Mouse (Mus musculus) ovary, postnatal 10 days (tissue): Measurements from ENCODE around the gene Camk2g.

Experiments used
- DNase-seq: peaks from one replicate; pipeline ENCODE4 v3.0.0; 2022; ENCODE audit warnings: low spot score

Gene Camk2g

DNA sequence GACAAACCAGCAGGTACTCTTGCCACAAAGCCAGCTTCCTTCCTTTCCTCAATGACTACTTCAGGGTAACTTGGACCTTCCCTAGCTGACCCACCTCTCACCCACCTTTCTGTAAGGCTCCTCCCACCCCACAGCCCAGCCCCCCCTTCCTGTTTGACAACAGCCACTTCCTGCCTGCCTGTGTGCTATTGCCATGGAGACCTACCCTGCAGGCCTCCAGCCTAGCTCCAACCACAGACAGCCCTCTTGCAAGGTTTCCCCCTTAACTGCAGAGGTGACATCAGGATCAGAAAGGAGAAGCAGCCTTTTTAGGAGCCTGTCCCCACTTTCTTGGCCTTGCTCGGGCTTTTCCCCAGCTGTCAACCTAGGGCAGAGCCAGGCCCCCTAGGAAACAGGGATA, 8.7 kb downstream of the Camk2g start:
- DNase-seq, result no peak

DNA sequence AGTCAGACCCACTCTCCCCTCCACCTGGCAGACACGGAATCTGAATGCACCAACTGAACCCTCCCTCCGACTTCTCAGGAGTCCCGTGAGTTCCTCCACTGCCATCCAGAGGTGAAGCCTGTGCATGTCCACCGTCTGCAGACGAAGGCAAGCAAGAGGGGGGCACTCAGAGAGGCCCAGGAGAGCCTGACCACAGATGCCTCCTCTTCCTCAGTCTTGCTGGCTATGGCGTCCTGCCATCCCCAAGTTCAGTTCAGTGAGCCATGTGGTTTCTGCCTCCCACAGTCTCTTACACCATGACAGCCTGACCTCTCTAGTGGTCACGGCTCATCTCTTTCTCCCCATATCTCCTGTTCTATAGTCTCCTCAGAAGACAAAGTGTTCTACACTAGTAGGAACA, 9.2 kb downstream of the Camk2g start:
- no peak for DNase-seq

DNA sequence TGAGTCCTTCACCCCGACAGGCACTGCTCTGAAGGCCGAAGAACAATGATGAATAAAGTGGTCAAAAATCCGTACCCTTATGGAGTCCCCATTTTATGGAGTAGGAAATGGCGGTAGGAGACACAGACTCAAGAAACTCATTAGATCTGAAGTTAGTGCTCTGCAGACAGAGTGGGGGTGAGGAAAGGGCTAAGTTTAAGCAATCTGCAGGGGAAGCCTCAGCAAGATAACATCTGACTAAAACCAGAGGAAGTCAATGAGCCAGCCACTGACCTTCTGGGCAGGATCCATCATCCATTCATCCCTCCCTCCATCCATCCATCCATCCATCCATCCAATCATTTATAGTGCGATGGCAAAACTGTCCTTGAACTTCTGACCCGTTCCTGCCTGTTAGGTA, 10.4 kb downstream of the Camk2g start:
- no peak for DNase-seq

- DNase-seq, result no peak
These were observed 11.0 kb downstream of the Camk2g start for GRCm38 (mm10) chr14:20782860-20783259.

DNA sequence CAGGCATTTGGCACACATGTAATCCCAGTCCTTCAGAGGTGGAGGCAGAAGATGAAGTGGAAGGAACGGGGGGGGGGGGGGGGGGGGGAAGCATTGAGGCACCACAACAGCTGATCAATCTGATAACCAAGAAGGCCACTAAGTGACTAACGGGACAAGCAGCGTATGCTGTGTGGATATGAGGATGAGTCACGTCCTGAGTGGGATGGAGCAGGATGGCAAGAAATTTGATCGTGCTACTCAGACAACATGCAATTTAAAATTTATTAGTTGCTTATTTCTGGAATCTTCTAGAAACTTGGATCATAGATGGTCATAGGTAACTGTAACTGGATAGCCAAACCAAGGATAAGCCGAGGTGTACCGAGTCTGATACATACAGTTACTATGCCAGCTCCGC, 13.7 kb downstream of the Camk2g start:
- DNase-seq, result no peak

DNA sequence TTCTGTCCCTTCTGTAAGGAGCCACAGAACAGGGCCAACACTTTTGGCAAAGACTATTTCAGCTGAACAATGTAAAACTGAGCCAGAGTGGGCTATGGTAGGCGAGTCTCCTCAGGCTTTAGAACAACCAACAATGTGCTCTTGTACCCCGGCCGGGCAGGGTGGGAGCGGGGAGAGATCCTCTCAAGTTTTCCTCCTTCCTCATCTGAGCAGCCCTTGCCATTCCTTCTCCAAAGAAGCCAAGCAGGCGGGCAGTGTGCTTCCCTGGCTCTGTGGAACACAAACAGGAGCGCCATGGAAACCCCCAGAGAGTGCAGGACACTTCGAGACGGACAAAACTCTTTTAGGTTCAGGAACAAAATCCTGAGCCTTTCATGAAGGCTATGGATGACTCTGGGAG, 15.4 kb downstream of the Camk2g start:
- DNase-seq, result no peak

DNA sequence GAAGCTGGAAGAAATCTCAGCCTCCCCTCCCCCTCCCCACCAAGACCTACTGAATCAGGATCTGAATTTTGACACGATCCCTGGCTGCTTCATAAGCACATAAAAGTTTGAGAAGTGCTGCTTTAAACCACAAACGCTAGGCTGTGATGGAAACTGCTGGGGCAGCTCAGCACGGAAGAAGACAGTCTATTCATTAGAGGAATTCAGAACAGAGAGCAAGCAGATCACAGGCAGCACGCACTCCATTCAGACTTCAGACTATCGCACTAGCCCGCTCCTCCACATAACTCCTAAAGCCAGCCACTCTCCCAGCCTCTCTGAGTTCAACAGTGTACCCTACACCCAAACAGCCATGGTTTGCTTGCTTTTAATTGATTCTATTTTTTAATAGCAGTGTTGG, 18.2 kb downstream of the Camk2g start:
- DNase-seq, result no peak

- no peak for DNase-seq
These were observed 20.5 kb downstream of the Camk2g start for GRCm38 (mm10) chr14:20773410-20773809.

DNA sequence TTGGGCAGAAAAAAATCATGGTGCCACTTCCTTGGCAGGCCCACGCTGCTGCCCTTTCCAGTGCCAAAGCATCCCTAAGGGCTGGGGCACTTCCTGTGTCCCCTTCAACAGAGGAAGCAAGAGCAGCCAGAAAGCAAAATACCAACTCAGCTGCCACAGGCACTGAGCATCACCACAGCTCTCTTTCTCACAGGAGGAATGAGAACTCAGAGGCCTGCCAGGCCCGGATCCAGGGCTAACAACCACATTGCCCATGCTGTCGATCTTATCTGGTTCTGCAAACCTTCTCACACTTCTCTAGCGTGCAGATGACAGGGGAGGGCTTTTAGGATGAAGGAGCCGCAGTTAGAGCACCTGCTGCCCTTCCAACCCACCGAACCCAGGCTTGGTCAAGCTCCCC, 21.1 kb downstream of the Camk2g start:
- DNase-seq, result no peak

GRCm38 (mm10) chr14:20771941-20772340, 21.9 kb downstream of the Camk2g start:
- DNase-seq, result no peak

DNA sequence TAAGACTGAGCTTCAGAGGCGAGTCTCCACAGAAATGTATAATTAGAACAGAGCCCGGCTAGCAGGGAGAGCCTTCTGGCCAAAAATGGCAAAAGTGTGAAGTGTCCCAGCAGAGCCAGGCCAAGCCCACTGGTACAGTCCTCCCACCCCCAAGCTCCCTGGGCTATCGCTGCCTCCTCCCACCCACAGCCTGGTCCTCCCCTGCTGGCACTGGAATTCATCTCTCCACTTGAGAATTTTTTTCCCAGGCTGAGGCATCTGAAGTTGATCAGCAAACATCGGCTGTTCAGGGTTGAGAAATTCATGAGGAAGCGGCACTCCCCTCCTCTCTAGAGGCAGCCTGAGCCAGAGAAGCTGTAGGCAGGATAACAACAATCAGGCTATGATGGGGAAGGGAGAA, 25.3 kb downstream of the Camk2g start:
- DNase-seq, result no peak

DNA sequence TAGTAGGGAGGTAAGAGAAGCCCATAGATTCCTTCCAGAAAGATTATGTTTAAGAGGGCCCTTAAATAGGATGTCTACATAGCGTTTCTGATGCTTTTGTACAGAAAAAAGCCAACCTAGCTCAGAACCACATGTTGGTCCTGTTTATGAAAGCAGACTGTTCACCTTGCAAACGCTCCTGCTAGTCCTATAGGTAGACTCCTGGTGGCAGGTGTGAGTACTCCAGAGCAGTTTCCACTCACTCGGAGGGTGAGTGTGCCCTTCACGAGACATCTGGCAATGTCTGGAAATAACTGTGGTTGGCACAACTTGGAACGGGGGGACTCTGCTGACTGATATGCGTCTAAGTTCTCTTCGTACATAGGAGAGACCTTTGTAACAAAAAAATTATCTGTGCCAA, 26.0 kb downstream of the Camk2g start:
- no peak for DNase-seq

DNA sequence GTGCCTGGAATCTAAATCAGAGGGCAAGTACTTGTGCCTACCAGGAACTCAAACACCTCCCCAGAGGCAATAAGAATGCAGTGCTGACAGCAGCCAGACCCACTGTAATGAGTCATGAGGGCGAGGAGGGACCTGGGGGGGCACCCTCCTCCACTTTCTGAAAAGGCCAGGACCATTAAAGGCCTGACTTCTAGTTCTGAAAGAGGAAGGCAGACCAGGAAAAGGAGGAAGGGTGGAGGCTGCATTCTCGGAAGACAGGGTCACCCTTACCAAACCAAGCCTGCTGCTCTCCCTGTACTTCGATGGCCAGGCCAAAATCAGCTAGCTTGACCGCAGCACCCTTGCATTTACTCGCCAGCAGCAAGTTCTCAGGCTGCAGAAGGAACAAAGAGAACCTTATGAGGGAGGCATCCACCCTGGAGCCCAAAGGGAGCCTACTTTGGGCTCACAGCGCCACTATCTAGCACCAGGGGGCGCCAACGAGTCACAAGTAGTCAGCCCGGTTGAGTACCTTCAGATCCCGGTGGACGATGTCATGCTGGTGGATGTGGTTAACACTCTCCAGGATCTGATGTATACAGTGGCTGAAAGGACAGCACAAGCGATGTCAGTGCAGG, 28.1 kb downstream of the Camk2g start:
- peak; percentile 73 for DNase-seq

DNA sequence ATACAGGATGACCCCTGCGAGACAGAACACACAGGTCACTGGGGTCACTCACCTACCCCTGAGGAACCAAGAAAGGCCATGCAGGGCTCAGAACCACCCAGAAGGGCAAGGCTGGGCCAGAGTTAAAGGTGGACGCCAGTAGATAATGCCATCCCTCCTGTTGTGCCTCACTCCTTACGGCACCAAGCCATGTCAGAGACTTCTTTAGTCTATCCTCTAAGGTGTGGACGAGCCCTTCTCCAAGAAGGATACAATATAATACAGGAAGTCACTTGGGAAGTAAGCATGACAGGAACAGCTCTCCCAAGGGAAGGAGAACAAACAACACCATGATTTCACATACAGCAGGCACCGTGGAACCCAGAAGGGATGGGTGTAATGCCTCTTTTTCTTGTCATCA, 28.9 kb downstream of the Camk2g start:
- DNase-seq, result no peak

DNA sequence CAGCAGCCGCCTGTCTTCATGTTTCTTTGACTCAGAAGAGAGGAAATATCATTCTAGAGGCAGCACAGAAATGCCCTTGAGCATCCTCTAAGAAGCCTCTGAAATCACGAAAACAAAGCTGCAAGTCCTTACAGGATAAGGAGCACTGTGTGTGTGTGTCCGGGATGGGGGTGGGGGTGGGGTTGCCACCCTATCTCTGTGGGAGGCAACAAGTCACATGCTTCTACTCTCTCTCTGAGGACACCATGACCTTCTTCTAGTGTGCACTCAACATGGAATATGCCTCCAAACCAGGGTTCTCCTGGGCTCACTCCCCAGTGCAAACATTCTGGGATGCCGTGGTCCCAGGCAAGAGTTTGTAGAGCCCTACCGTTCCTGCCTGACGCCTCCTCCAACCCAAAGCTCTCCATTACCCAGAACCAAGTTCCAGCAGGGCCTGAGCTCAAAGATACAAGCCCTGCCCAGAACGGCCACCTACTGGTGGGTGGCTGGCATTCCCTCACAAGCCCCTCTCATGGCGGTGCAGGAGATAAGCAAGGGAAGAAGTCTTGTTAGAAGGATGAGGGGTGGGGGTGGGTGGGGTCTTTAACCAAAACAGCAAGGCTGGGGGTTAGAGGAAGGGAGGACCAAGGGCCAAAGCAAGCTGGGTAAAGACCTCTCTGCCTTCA, 35.0 kb downstream of the Camk2g start:
- DNase-seq, result no peak

- no peak for DNase-seq
These were observed 36.4 kb downstream of the Camk2g start for GRCm38 (mm10) chr14:20757370-20757907.

DNA sequence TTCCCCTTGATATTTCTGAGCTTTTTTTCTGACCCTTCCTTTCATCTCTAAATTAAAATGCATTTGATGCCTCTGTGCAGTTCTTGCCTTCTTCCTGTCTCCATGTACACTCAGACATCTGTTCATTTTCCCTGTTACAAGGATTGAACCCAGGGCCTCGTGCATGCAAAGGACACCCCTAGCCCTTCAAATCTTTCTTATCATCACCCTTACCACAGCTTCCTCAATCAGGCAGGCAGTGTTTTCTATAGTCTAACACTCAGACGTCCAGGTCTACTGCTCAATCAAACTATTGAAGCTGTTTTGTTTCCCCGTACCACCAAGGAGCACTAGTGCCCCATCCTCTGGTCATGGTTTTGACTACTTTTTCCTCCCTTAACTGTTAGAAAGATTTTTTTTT, 40.1 kb downstream of the Camk2g start:
- DNase-seq, result no peak

- DNase-seq, result no peak
These were observed 43.4 kb downstream of the Camk2g start for GRCm38 (mm10) chr14:20750503-20750902.

DNA sequence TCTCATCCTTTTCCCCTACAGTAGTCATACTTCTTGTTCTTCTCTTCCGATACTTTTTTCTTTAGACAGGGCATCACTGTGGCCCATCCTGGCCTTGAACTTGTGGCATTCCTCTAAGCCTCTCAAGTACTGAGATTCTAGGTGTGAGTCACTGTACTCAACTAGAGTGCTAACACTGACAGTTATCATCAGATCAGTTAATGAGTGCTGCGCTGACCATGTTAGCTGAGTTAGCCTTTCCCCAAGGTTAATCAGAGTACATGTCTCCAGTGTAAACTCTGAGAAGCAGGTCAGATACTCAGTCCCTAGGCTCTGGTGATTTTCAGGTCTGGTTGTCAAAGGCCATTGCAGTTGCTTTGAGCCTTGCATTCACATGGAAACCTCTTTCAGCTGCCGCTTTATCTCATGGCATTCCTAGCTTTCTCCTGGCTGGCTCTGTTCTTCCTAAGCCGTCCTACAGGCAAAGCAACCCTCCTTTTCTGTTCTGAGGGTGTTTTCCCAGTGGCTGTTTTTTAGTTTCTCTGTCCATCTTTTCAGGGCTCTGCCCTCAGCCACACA, 44.3 kb downstream of the Camk2g start:
- DNase-seq, result no peak

GRCm38 (mm10) chr14:20748388-20748787, 45.5 kb downstream of the Camk2g start:
- DNase-seq, result no peak

GRCm38 (mm10) chr14:20746935-20747334, 47.0 kb downstream of the Camk2g start:
- no peak for DNase-seq

DNA sequence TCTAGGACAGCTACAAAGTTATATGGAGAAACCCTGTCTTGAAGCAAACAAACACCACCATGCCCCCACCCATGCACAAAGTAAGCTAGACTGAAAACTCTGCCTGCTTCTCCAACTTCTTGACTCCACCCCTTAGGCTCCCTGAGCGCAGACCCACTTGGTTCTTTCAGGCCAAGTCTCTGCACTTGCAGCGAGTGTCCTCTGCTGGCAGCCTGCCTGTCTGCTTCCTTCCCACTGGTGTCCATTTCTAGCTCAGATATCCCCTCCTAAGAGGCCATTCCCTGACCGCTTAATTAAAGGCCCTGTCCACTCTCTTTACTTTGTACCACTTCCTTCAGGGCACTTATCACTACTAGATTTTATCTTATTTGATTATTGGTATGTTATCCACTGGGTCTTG, 50.3 kb downstream of the Camk2g start:
- no peak for DNase-seq

GRCm38 (mm10) chr14:20741301-20741700, 52.6 kb downstream of the Camk2g start:
- DNase-seq, result no peak

GRCm38 (mm10) chr14:20738511-20738910, 55.4 kb downstream of the Camk2g start:
- DNase-seq, result no peak
